Mouse (Mus musculus) ES-E14 (cell line): ENCODE measurements around the gene Nodal. TPM values are rescaled to one million over a fixed set of nuclear protein-coding genes. Genes with fewer than 3 reads are reported as not detected.
A peak's percentile ranks its signal among the peaks of the same experiment; 100 is the strongest.
"Not testable (repeated sequence)": the region's sequence is repeated elsewhere in the genome, so short reads cannot be mapped to it uniquely, and the experiment has no call there.

Experiments
- DNase-seq: peaks from one replicate; pipeline ENCODE4 v3.0.0-alpha.2; 2013; ENCODE audit warnings: low read depth, low spot score
- H3K27ac ChIP-seq: 2 replicates; pipeline ENCODE4 v1.5.1; 2012; ENCODE audit warnings: low read depth, mild to moderate bottlenecking, low read length, moderate library complexity, mixed read lengths; ENCODE audit not compliant: poor library complexity, insufficient read depth, severe bottlenecking
- H3K36me3 ChIP-seq: 2 replicates; pipeline ENCODE4 v1.6.1; 2012; ENCODE audit warnings: mild to moderate bottlenecking, low read length, moderate library complexity, mixed read lengths; ENCODE audit not compliant: control insufficient read depth, poor library complexity, insufficient read depth, severe bottlenecking
- H3K4me1 ChIP-seq, 2 experiments: fragments of 150-350 bp in 1 of 2; sonication (generic) in 1 of 2; 2 replicates each; pipeline ENCODE4 v1.6.1; 2012; ENCODE audit warnings: low read length in 2 of 2, mild to moderate bottlenecking in 1 of 2, mixed read lengths in 1 of 2; ENCODE audit not compliant: control insufficient read depth in 2 of 2, insufficient read depth in 2 of 2, poor library complexity in 1 of 2
- H3K4me3 ChIP-seq, 2 experiments: fragments of 150-350 bp in 1 of 2; sonication (generic) in 1 of 2; 2 replicates each; pipeline ENCODE4 v1.5.1; 2012; ENCODE audit warnings: low read length in 2 of 2, low read depth in 1 of 2, mild to moderate bottlenecking in 1 of 2, mixed read lengths in 1 of 2; ENCODE audit not compliant: insufficient read depth in 1 of 2, poor library complexity in 1 of 2, severe bottlenecking in 1 of 2
- H3K9ac ChIP-seq: 2 replicates; pipeline ENCODE4 v1.6.1; 2012; ENCODE audit warnings: low read depth, mild to moderate bottlenecking, low read length, mixed read lengths; ENCODE audit not compliant: poor library complexity, insufficient read depth, severe bottlenecking
- H3K9me3 ChIP-seq: fragments of 150-350 bp; sonication (generic); 2 replicates; pipeline ENCODE4 v1.6.1; 2012; ENCODE audit warnings: low read depth, mild to moderate bottlenecking, low read length; ENCODE audit not compliant: control insufficient read depth, insufficient read depth
- CHD2 ChIP-seq: IDR thresholded peaks from 2 replicates; pipeline ENCODE4 v1.6.1; 2014; ENCODE audit warnings: mild to moderate bottlenecking, low read depth, low read length, inconsistent platforms
- HCFC1 ChIP-seq: IDR thresholded peaks from 2 replicates; pipeline ENCODE4 v1.6.1; 2012; ENCODE audit warnings: low read length, inconsistent platforms, borderline replicate concordance; ENCODE audit not compliant: insufficient read depth
- MAFK ChIP-seq: IDR thresholded peaks from 2 replicates; pipeline ENCODE4 v1.6.1; 2014; ENCODE audit warnings: mild to moderate bottlenecking, low read depth, low read length, inconsistent platforms; ENCODE audit not compliant: insufficient read depth
- ZC3H11A ChIP-seq: IDR thresholded peaks from 2 replicates; pipeline ENCODE4 v1.6.1; 2012; ENCODE audit warnings: low read depth, mild to moderate bottlenecking, inconsistent platforms, low read length, borderline replicate concordance
- ZNF384 ChIP-seq: IDR thresholded peaks from 2 replicates; pipeline ENCODE4 v1.6.1; 2012; ENCODE audit warnings: low read depth, low read length, inconsistent platforms
- in situ Hi-C, 2 experiments: fragments of 600-800 bp; cut with MboI; formaldehyde crosslinking; loops; one replicate each; pipeline ENCODE4 v1.15.1; 2025; ENCODE audit warnings: low sequenced_read_pairs in 2 of 2, inconsistent platforms in 1 of 2; ENCODE audit not compliant: unreplicated experiment in 2 of 2
- total RNA-seq: library from RNA; depleted of rRNA; stranded (reverse); fragments of 300-350 nt; gene quantifications from 2 replicates; pipeline ENCODE4 v1.2.3, GENCODE M21; 2012

The Nodal gene
- total RNA-seq, 1 experiment: 164 TPM

- no peak overlapping the region for H3K27ac ChIP-seq
- peak overlapping the region; percentile 93 for H3K9ac ChIP-seq
- H3K4me1 ChIP-seq: peaks cover 0 to 9% of the 10 kb centered on the region in 2 experiments; a peak in 2 of 4 replicates
- in situ Hi-C loops: no loop called here
- TF ChIP-seq ZC3H11A (no peak), ZNF384 (no peak), MAFK (no peak), CHD2 (no peak), HCFC1 (no peak)
- DNase-seq: no peak
- peaks cover 25% of the 10 kb centered on the region for H3K36me3 ChIP-seq
- H3K4me3 ChIP-seq: peak overlapping the region; percentile 71 to 87
- no peaks in the 10 kb centered on the region for H3K9me3 ChIP-seq
Observed at GRCm38 (mm10) chr10:61451463-61451930, 33.7 kb downstream of the Nodal start.

DNA sequence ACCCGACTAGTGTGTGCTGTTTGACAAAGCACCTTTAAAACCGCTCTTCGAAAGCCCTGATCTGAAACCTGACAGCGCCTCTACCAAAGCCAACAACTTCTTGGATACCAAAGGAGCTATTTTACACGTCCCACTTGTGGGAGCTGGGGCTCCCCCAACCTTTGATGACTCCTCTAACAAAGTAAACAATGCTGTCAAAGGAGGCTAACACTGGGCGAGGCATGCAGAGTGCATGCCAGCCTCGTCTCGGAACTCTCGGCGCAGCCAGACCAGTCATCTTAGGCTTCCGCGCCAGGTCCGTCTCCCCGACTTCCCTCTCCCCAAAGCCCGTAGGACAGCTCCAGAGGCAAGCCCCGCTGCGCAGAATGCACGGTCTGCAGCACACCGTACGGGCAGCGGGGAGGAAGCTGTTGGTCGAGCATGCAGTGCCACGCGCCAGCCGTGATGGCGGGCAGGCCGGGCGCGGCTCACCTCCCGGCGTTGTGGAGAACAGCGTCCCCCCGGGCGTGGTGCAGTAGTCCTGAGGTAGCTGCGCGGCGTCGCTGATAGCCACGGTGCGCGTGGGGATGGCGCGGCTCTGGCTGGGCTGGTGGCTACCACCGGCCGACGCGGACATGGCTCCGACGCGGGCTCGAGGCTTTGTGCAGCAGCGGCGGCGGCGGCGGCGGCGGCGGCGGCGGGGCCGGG lies 34.3 kb downstream of the Nodal start:
- peaks cover 25% of the 10 kb centered on the region for H3K36me3 ChIP-seq
- H3K4me3 ChIP-seq: peak overlapping the region; percentile 71 to 87
- peak overlapping the region; percentile 93 for H3K9ac ChIP-seq
- in situ Hi-C loops: no loop called here
- no peaks in the 10 kb centered on the region for H3K9me3 ChIP-seq
- peak overlapping the region; percentile 37 for H3K27ac ChIP-seq
- TF ChIP-seq CHD2: no peak
- no peak for TF ChIP-seq HCFC1
- no peak for TF ChIP-seq ZNF384
- no peak for TF ChIP-seq MAFK
- no peak for TF ChIP-seq ZC3H11A
- peaks cover 0 to 12% of the 10 kb centered on the region in 2 experiments; a peak in 2 of 4 replicates for H3K4me1 ChIP-seq
- no peak for DNase-seq

- Histone ChIP-seq H3K9me3 (no peaks in the 10 kb centered on the region), H3K9ac (peak within 1 kb of the TSS; percentile 93), H3K4me1 (peaks cover 2 to 12% of the 10 kb centered on the region in 2 experiments; a peak in 2 of 4 replicates), H3K4me3 (peak within 1 kb of the TSS; percentile 71 to 87), H3K27ac (peak within 1 kb of the TSS; percentile 37), H3K36me3 (peaks cover 21% of the 10 kb centered on the region)
- DNase-seq: peak; percentile 99
- TF ChIP-seq ZNF384 (no peak), HCFC1 (peak; percentile 62; the same call in 1 of the 2 replicates), MAFK (no peak)
- in situ Hi-C loops: no loop called here
Observed at GRCm38 (mm10) chr10:61452645-61453044, 34.9 kb downstream of the Nodal start, which contains the start of gene Eif4ebp2. Gene Eif4ebp2, minus strand, starts transcription at chr10:61452661.

GRCm38 (mm10) chr10:61453171-61453570 lies 35.4 kb downstream of the Nodal start:
- H3K9ac ChIP-seq, H3K9me3 ChIP-seq, DNase-seq, H3K27ac ChIP-seq, in situ Hi-C loops, H3K4me3 ChIP-seq: not testable (repeated sequence)
- H3K36me3 ChIP-seq: peaks cover 17% of the 10 kb centered on the region; the same call in 1 of the 2 replicates
- peaks cover 3 to 14% of the 10 kb centered on the region in 2 experiments; a peak in 2 of 4 replicates for H3K4me1 ChIP-seq

DNA sequence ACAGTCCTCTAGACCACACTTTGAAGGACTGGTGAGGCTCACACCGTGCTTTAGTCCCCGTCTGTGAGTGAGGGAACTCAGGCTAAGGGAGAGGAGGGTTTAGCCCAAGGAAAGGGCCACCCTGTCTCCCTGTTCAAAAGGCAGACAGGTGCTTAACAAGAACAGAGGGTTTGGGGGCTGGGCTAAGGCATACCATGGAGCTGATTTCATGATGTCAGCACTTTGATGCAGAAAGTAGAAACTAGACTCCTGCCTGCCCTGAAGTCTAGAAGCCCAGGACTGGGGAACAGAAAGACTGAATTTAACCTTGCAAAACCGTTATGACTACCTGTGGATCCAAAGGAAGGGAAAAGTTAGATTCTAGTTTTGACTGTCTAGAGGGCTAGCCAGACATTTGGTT lies 39.4 kb downstream of the Nodal start:
- Histone ChIP-seq H3K27ac (peak overlapping the region; percentile 60; the same call in 1 of the 2 replicates), H3K36me3 (no peaks in the 10 kb centered on the region; the same call in 1 of the 2 replicates), H3K9ac (no peak overlapping the region), H3K4me1 (peaks cover 3 to 11% of the 10 kb centered on the region in 2 experiments; a peak in 1 of 4 replicates), H3K4me3 (no peak overlapping the region), H3K9me3 (no peaks in the 10 kb centered on the region)
- no peak for DNase-seq
- no peak for TF ChIP-seq ZNF384
- TF ChIP-seq MAFK: peak; percentile 69
- TF ChIP-seq HCFC1: no peak
- no peak for TF ChIP-seq ZC3H11A
- TF ChIP-seq CHD2: no peak
- in situ Hi-C loops: no loop called here
